Mouse (Mus musculus) erythroblast, embryonic 14.5 days (primary cell): ENCODE measurements at regions not wholly inside any gene's neighbourhood (a gene's known extent, or its start where the extent isn't known, plus 50 kb on each side); places are given as distances from the start of the nearest gene placed in this dataset.

ENCODE experiments used
- GATA1 ChIP-seq: IDR thresholded peaks from 2 replicates; pipeline ENCODE4 v1.6.1; 2012; ENCODE audit warnings: low read length, inconsistent platforms, mixed read lengths
- TAL1 ChIP-seq: IDR thresholded peaks from 3 replicates; pipeline ENCODE4 v1.6.1; 2012; ENCODE audit warnings: low read length, inconsistent platforms, mixed read lengths

GRCm38 (mm10) chr10:16438414-16438813, 1284.6 kb upstream of the Cited2 start:
- no peak for TF ChIP-seq GATA1
- TF ChIP-seq TAL1, result no peak
